ENCODE assay signal across 1 mouse cellular context in the genomic region with DNA sequence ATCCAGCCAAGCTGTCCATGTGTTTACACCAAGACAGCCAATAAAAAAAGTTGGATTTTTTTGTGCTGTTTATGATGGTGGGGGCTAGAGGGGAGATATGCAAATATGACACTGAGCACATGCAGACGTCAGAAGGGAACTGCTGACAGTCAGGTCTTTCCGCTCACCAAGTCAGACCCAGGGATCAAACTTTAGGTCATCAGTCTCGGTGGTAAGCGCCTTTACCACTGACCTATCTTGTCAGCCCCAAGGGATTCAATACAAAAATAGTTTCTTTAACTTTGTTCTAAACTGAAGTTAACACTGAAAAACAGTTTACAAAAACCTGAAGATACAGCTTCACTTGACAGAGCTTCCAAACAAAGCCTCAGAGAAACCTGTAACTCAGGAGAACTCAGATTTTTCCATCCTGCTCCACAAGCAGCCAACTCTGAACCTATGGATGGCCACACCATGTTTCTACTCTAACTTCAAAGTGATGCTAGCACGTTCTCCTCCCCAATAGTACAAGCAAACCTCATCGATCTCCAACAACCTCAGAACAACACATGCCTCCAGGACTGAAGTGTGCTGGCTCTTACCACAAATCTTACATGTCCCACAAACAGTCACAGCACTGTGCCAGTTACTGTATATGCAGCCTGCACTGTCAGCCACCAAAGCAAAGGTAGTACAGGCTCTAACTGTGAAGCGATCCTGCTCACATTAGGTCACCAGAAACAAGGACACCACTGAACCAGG.
TF ChIP-seq lines count a peak whose summit lies in the region.

No protein-coding gene starts in this region.

TF ChIP-seq in CH12.LX, 34 proteins besides CTCF, POLR2A, EP300 and RAD21 (continued from another document):
- TF ChIP-seq USF1 (IDR thresholded peaks at IDR 0.05; ENCODE audit: low read depth, low read length) (no peak), NELFE (IDR thresholded peaks at IDR 0.05; ENCODE audit: low read depth, low read length) (no peak), TBP (conservative IDR thresholded peaks at IDR 0.05; ENCODE audit: low read depth, low read length) (no peak), CHD1 (IDR thresholded peaks at IDR 0.05; ENCODE audit: low read depth, low read length) (no peak), ZC3H11A (IDR thresholded peaks at IDR 0.05; ENCODE audit: low read depth, low read length) (no peak), NRF1 (IDR thresholded peaks at IDR 0.05; ENCODE audit: low read depth, low read length) (no peak), SIN3A (IDR thresholded peaks at IDR 0.05; ENCODE audit: low read length) (peak; percentile 47; the same call in 1 of the 2 replicates)
